Mouse (Mus musculus): ENCODE results near the gene Oard1. TPM values are rescaled to one million over a fixed set of nuclear protein-coding genes. Genes with fewer than 3 reads are reported as not detected.

The Oard1 gene
- polyA plus RNA-seq, 1 experiment, result 76.1 TPM

DNA sequence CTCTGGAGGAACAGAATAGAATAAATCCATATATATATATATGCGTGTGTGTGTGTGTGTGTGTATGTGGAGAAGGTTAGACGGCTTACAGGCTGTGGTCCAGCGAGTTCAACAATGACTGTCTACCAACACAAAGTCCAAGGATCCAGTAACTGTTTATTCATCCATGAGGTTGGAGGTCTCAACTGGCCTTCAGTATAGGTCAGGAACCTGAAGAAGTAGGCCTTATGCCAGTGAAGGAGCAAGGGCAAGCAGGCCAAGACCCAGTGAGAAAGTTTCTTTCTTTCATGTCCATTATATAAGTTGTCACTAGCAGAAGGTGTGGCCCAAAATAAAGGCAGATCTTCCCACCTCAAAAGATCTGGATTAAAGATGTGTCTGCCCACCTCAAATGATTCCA, 7.1 kb upstream of the Oard1 start:
- Histone ChIP-seq H3K4me3 (ENCODE audit: low read depth, low read length) (no peak overlapping the region), H3K9ac (ENCODE audit: low read depth, poor library complexity, severe bottlenecking) (no peak overlapping the region), H3K9me3 (replicated peaks; ENCODE audit: control insufficient read depth, insufficient read depth, low read length, poor library complexity, severe bottlenecking) (no peaks in the 10 kb centered on the region), H3K36me3 (ENCODE audit: control insufficient read depth, insufficient read depth, low read length, poor library complexity, severe bottlenecking) (peaks cover 35% of the 10 kb centered on the region), H3K27me3 (ENCODE audit: control insufficient read depth, insufficient read depth, low read length, poor library complexity, severe bottlenecking) (no peaks in the 10 kb centered on the region), H3K27ac (ENCODE audit: insufficient read depth, low read length) (no peak overlapping the region), H3K4me1 (ENCODE audit: control insufficient read depth, insufficient read depth, low read length) (peaks cover 2% of the 10 kb centered on the region)
- no peak for TF ChIP-seq EP300 (IDR thresholded peaks at IDR 0.05; ENCODE audit: insufficient read depth, low read depth, low read length)

DNA sequence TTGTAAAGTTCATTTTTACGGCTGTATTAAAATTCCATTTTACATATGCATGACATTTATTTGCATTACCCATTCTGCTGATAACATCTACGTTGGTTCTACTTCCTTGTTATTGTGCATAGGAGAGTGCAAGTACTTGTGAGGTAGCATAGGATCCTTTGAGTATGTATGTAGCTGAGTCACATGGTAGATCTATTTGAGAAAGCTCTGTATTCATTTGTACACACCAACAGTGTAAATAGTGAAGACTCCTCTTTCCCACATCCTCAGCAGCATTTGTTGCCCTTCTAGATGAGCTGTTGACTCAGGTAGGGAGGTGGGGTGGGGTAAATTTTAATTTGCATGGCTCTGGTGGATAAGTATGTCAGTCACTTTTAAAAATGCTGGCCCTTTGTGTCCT, 6.0 kb upstream of the Oard1 start:
- peaks cover 2% of the 10 kb centered on the region for H3K4me1 ChIP-seq (ENCODE audit: control insufficient read depth, insufficient read depth, low read length)
- H3K27ac ChIP-seq (ENCODE audit: insufficient read depth, low read length), result no peak overlapping the region

DNA sequence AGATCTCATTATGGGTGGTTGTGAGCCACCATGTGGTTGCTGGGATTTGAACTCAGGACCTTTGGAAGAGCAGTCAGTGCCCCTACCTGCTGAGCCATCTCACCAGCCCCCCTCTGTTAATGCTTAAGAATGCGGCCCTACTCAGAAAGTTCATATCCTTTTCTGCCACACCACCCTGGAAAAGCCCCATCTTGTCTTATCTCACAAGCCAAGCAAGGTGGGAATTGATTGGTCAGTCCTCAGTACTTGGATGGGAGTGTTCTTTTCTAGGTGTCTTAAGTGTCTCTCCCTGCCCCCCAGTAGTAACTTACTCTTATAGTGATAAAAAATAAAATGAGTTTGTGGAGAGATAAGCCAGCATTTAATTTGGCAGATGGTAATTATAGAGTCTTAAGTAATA, 5.1 kb upstream of the Oard1 start:
- Histone ChIP-seq H3K27ac (ENCODE audit: insufficient read depth, low read length) (no peak overlapping the region), H3K4me3 (ENCODE audit: low read depth, low read length) (no peak overlapping the region), H3K36me3 (ENCODE audit: control insufficient read depth, insufficient read depth, low read length, poor library complexity, severe bottlenecking) (peaks cover 18% of the 10 kb centered on the region), H3K4me1 (ENCODE audit: control insufficient read depth, insufficient read depth, low read length) (peaks cover 2% of the 10 kb centered on the region), H3K27me3 (ENCODE audit: control insufficient read depth, insufficient read depth, low read length, poor library complexity, severe bottlenecking) (no peaks in the 10 kb centered on the region), H3K9ac (ENCODE audit: low read depth, poor library complexity, severe bottlenecking) (no peak overlapping the region), H3K9me3 (replicated peaks; ENCODE audit: control insufficient read depth, insufficient read depth, low read length, poor library complexity, severe bottlenecking) (no peaks in the 10 kb centered on the region)
- TF ChIP-seq CTCF (IDR thresholded peaks at IDR 0.05; ENCODE audit: low read depth, low read length), result no peak
- TF ChIP-seq EP300 (IDR thresholded peaks at IDR 0.05; ENCODE audit: insufficient read depth, low read depth, low read length), result no peak
- TF ChIP-seq POLR2A (IDR thresholded peaks at IDR 0.05; ENCODE audit: insufficient read depth, low read length), result no peak

More for the DNA sequence above, 6.0 kb upstream of the Oard1 start:
- H3K36me3 ChIP-seq (ENCODE audit: control insufficient read depth, insufficient read depth, low read length, poor library complexity, severe bottlenecking), result peaks cover 26% of the 10 kb centered on the region
- TF ChIP-seq EP300 (IDR thresholded peaks at IDR 0.05; ENCODE audit: insufficient read depth, low read depth, low read length), result no peak
- TF ChIP-seq CTCF (IDR thresholded peaks at IDR 0.05; ENCODE audit: low read depth, low read length), result no peak
- no peak for TF ChIP-seq POLR2A (IDR thresholded peaks at IDR 0.05; ENCODE audit: insufficient read depth, low read length)
- H3K9me3 ChIP-seq (replicated peaks; ENCODE audit: control insufficient read depth, insufficient read depth, low read length, poor library complexity, severe bottlenecking), result no peaks in the 10 kb centered on the region
- H3K9ac ChIP-seq (ENCODE audit: low read depth, poor library complexity, severe bottlenecking), result no peak overlapping the region
- no peaks in the 10 kb centered on the region for H3K27me3 ChIP-seq (ENCODE audit: control insufficient read depth, insufficient read depth, low read length, poor library complexity, severe bottlenecking)
- H3K4me3 ChIP-seq (ENCODE audit: low read depth, low read length), result no peak overlapping the region

DNA sequence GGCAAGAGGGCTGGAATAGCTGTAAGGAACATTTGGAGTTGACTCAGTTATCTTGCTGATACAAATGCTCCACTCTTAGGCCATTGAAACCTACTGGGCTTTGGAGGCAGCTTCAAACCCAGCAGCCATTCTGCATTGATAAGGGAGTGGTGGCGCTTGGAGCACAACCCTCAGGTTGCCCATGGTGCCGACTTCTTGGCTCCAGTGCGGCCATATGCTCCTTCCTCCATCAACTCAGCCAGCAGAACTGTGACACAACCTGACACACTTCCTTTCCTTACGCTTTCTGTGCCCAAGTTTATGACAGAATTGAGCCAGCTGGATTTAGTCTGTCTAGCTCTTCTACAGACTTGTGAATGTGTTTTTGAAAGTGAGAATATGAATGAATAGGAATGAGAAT, 2.7 kb upstream of the Oard1 start:
- peaks cover 13% of the 10 kb centered on the region for H3K36me3 ChIP-seq (ENCODE audit: control insufficient read depth, insufficient read depth, low read length, poor library complexity, severe bottlenecking)
- no peak overlapping the region for H3K4me3 ChIP-seq (ENCODE audit: low read depth, low read length)
- H3K4me1 ChIP-seq (ENCODE audit: control insufficient read depth, insufficient read depth, low read length), result peaks cover 2% of the 10 kb centered on the region
- H3K9me3 ChIP-seq (replicated peaks; ENCODE audit: control insufficient read depth, insufficient read depth, low read length, poor library complexity, severe bottlenecking), result no peaks in the 10 kb centered on the region
- TF ChIP-seq CTCF (IDR thresholded peaks at IDR 0.05; ENCODE audit: low read depth, low read length) (no peak), POLR2A (IDR thresholded peaks at IDR 0.05; ENCODE audit: insufficient read depth, low read length) (no peak), EP300 (IDR thresholded peaks at IDR 0.05; ENCODE audit: insufficient read depth, low read depth, low read length) (no peak)
- no peaks in the 10 kb centered on the region for H3K27me3 ChIP-seq (ENCODE audit: control insufficient read depth, insufficient read depth, low read length, poor library complexity, severe bottlenecking)
- H3K27ac ChIP-seq (ENCODE audit: insufficient read depth, low read length), result no peak overlapping the region
- H3K9ac ChIP-seq (ENCODE audit: low read depth, poor library complexity, severe bottlenecking), result no peak overlapping the region

DNA sequence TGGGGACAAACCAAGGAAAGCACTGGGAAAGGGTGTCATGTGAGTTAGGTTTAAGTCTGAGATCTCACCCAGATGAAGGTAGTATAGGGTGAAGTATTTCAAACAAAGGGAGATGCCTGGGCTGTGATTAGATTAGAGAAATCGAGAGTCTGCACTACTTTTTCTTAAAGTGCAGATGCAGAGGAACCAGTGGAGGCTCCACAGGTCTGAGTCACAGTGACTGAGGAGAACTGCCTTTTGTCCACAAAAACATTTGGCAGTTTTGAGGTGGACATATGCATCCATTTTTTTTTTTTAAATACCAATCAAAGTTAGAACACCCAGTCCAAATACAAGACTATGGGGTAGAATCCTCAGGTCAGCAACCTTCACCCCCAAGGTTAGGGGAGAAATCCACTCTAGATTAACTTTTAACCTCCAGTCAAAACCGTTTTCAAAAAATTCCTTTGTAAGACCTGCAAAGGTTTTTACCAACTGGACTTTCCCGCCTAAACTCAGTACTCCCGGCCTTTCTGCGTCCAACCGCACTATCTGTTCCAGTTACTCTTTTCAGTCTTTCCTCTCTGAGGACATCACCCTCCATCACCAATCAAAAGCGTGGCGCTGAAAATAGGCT, 1.8 kb upstream of the Oard1 start:
- Histone ChIP-seq H3K9me3 (replicated peaks; ENCODE audit: control insufficient read depth, insufficient read depth, low read length, poor library complexity, severe bottlenecking) (no peaks in the 10 kb centered on the region), H3K9ac (ENCODE audit: low read depth, poor library complexity, severe bottlenecking) (peak overlapping the region; percentile 98), H3K4me3 (ENCODE audit: low read depth, low read length) (peak overlapping the region; percentile 98), H3K36me3 (ENCODE audit: control insufficient read depth, insufficient read depth, low read length, poor library complexity, severe bottlenecking) (peaks cover 17% of the 10 kb centered on the region), H3K4me1 (ENCODE audit: control insufficient read depth, insufficient read depth, low read length) (peaks cover 2% of the 10 kb centered on the region), H3K27me3 (ENCODE audit: control insufficient read depth, insufficient read depth, low read length, poor library complexity, severe bottlenecking) (no peaks in the 10 kb centered on the region), H3K27ac (ENCODE audit: insufficient read depth, low read length) (peak overlapping the region; percentile 95)
- TF ChIP-seq POLR2A (IDR thresholded peaks at IDR 0.05; ENCODE audit: insufficient read depth, low read length), result no peak
- no peak for TF ChIP-seq CTCF (IDR thresholded peaks at IDR 0.05; ENCODE audit: low read depth, low read length)
- TF ChIP-seq EP300 (IDR thresholded peaks at IDR 0.05; ENCODE audit: insufficient read depth, low read depth, low read length), result no peak

DNA sequence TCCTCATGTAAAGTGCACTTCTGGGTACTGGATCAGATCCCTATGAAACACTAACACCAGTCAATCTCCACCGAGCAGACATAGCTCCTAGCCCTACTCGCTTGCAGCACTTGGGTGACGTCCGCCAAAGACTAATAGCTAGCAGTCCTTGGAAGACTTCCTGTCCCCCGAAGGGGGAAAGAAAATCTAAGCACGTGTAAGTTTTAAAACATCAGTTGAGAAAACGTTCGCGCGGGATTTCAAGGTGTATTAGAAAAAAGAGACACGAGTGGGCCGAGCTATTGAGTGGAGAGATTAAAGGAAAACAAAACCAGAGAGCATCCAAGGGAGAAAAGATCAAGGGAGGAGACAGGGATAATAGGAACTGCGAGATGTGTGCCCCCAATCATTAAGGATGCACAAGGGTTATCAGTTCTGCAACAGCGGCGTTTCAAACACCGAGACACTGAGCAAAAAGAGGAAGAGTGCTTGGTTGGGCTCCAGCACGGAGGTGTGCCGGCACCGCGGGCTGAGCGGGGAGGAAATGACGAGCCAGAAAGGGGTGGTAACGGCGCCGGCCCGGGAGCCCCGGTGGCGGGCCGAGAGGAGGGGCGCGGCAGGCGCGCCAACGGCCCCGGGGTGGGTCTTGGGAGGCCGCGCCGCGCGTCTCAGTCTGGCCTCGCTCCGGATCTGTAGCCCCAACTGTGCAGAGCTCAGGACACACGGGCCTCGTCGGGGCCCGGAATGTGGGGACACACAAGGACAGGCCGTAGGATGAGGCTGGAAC, 1.1 kb upstream of the Oard1 start:
- H3K4me1 ChIP-seq (ENCODE audit: control insufficient read depth, insufficient read depth, low read length), result peaks cover 2% of the 10 kb centered on the region
- H3K9ac ChIP-seq (ENCODE audit: low read depth, poor library complexity, severe bottlenecking), result peak overlapping the region; percentile 98
- TF ChIP-seq CTCF (IDR thresholded peaks at IDR 0.05; ENCODE audit: low read depth, low read length), result no peak
- no peak for TF ChIP-seq EP300 (IDR thresholded peaks at IDR 0.05; ENCODE audit: insufficient read depth, low read depth, low read length)
- TF ChIP-seq POLR2A (IDR thresholded peaks at IDR 0.05; ENCODE audit: insufficient read depth, low read length), result no peak
- H3K9me3 ChIP-seq (replicated peaks; ENCODE audit: control insufficient read depth, insufficient read depth, low read length, poor library complexity, severe bottlenecking), result no peaks in the 10 kb centered on the region
- no peaks in the 10 kb centered on the region for H3K27me3 ChIP-seq (ENCODE audit: control insufficient read depth, insufficient read depth, low read length, poor library complexity, severe bottlenecking)
- H3K36me3 ChIP-seq (ENCODE audit: control insufficient read depth, insufficient read depth, low read length, poor library complexity, severe bottlenecking), result peaks cover 20% of the 10 kb centered on the region
- H3K4me3 ChIP-seq (ENCODE audit: low read depth, low read length), result peak overlapping the region; percentile 98
- peak overlapping the region; percentile 95 for H3K27ac ChIP-seq (ENCODE audit: insufficient read depth, low read length)
